Mouse (Mus musculus): ENCODE data around the gene Acp7. TPM values are rescaled to one million over a fixed set of nuclear protein-coding genes. Genes with fewer than 3 reads are reported as not detected.
A peak's percentile ranks its signal among the peaks of the same experiment; 100 is the strongest.

The Acp7 gene
- polyA plus RNA-seq, 1 experiment from 2014 or later, result not detected

GRCm38 (mm10) chr7:28587644-28588043, 43.5 kb downstream of the Acp7 start:
- Histone ChIP-seq H3K4me3 (ENCODE audit: low read depth, low read length) (no peak overlapping the region), H3K4me2 (ENCODE audit: low read depth, low read length) (no peak overlapping the region), H3K9ac (replicated peaks; ENCODE audit: low read length) (0 out of 2 replicates have a peak overlapping the region, but pooled peaks have one; percentile 13), H3K27me3 (ENCODE audit: control insufficient read depth, insufficient read depth, low read length) (no peaks in the 10 kb centered on the region), H3K9me3 (replicated peaks; ENCODE audit: control insufficient read depth, low read length) (no peaks in the 10 kb centered on the region), H3K36me3 (replicated peaks; ENCODE audit: control insufficient read depth, insufficient read depth, low read depth, low read length) (no peaks in the 10 kb centered on the region), H3K27ac (replicated peaks; ENCODE audit: low read depth, low read length) (0 out of 2 replicates have a peak overlapping the region, but pooled peaks have one; percentile 20), H3K4me1 (ENCODE audit: control insufficient read depth, insufficient read depth, low read length) (peaks cover 2% of the 10 kb centered on the region)
- ATAC-seq (replicated peaks; ENCODE audit: insufficient number of reproducible peaks, low FRiP score, low TSS enrichment, low read depth) (peak; percentile 21; the same call in 1 of the 2 replicates), DNase-seq (ENCODE audit: low spot score) (no peak)

- Histone ChIP-seq H3K36me3 (replicated peaks; ENCODE audit: control insufficient read depth, insufficient read depth, low read depth, low read length) (no peaks in the 10 kb centered on the region), H3K27ac (replicated peaks; ENCODE audit: low read depth, low read length) (no peak overlapping the region), H3K4me1 (ENCODE audit: control insufficient read depth, insufficient read depth, low read length) (no peaks in the 10 kb centered on the region; the same call in none of the 2 replicates), H3K9me3 (replicated peaks; ENCODE audit: control insufficient read depth, low read length) (no peaks in the 10 kb centered on the region), H3K4me3 (ENCODE audit: low read depth, low read length) (no peak overlapping the region), H3K4me2 (ENCODE audit: low read depth, low read length) (no peak overlapping the region), H3K27me3 (ENCODE audit: control insufficient read depth, insufficient read depth, low read length) (no peaks in the 10 kb centered on the region), H3K9ac (replicated peaks; ENCODE audit: low read length) (no peak overlapping the region)
- no peak for DNase-seq (ENCODE audit: low spot score)
- 64% methylated on average over 6 of the region's 6 CpGs for WGBS
- ATAC-seq (replicated peaks; ENCODE audit: insufficient number of reproducible peaks, low FRiP score, low TSS enrichment, low read depth), result 0 out of 2 replicates have a peak, but pooled peaks have one; percentile 5
These were observed 44.3 kb downstream of the Acp7 start for GRCm38 (mm10) chr7:28586663-28587411.

- Histone ChIP-seq H3K9ac (replicated peaks; ENCODE audit: low read length) (no peak overlapping the region), H3K27ac (replicated peaks; ENCODE audit: low read depth, low read length) (no peak overlapping the region), H3K9me3 (replicated peaks; ENCODE audit: control insufficient read depth, low read length) (no peaks in the 10 kb centered on the region), H3K36me3 (replicated peaks; ENCODE audit: control insufficient read depth, insufficient read depth, low read depth, low read length) (no peaks in the 10 kb centered on the region), H3K4me3 (ENCODE audit: low read depth, low read length) (no peak overlapping the region), H3K4me1 (ENCODE audit: control insufficient read depth, insufficient read depth, low read length) (no peaks in the 10 kb centered on the region; the same call in none of the 2 replicates), H3K27me3 (ENCODE audit: control insufficient read depth, insufficient read depth, low read length) (no peaks in the 10 kb centered on the region), H3K4me2 (ENCODE audit: low read depth, low read length) (no peak overlapping the region)
- DNase-seq (ENCODE audit: low spot score) (no peak), ATAC-seq (replicated peaks; ENCODE audit: insufficient number of reproducible peaks, low FRiP score, low TSS enrichment, low read depth) (no peak)
- 77% methylated on average over 6 of the region's 6 CpGs for WGBS
These were observed 46.1 kb downstream of the Acp7 start for GRCm38 (mm10) chr7:28585001-28585400.

- Histone ChIP-seq H3K9ac (replicated peaks; ENCODE audit: low read length) (no peak overlapping the region), H3K4me1 (ENCODE audit: control insufficient read depth, insufficient read depth, low read length) (no peaks in the 10 kb centered on the region; the same call in none of the 2 replicates), H3K27ac (replicated peaks; ENCODE audit: low read depth, low read length) (no peak overlapping the region), H3K4me2 (ENCODE audit: low read depth, low read length) (no peak overlapping the region), H3K36me3 (replicated peaks; ENCODE audit: control insufficient read depth, insufficient read depth, low read depth, low read length) (no peaks in the 10 kb centered on the region), H3K9me3 (replicated peaks; ENCODE audit: control insufficient read depth, low read length) (no peaks in the 10 kb centered on the region), H3K27me3 (ENCODE audit: control insufficient read depth, insufficient read depth, low read length) (no peaks in the 10 kb centered on the region), H3K4me3 (ENCODE audit: low read depth, low read length) (no peak overlapping the region)
- WGBS, result 80% methylated on average over 4 of the region's 4 CpGs
- ATAC-seq (replicated peaks; ENCODE audit: insufficient number of reproducible peaks, low FRiP score, low TSS enrichment, low read depth) (no peak), DNase-seq (ENCODE audit: low spot score) (no peak)
These were observed 46.7 kb downstream of the Acp7 start for GRCm38 (mm10) chr7:28584468-28584867.

GRCm38 (mm10) chr7:28583570-28584344, 47.4 kb downstream of the Acp7 start:
- ATAC-seq (replicated peaks; ENCODE audit: insufficient number of reproducible peaks, low FRiP score, low TSS enrichment, low read depth), result no peak
- H3K4me1 ChIP-seq (ENCODE audit: control insufficient read depth, insufficient read depth, low read length), result no peaks in the 10 kb centered on the region; the same call in none of the 2 replicates
- WGBS, result 77% methylated on average over 8 of the region's 8 CpGs
- H3K4me3 ChIP-seq (ENCODE audit: low read depth, low read length), result no peak overlapping the region
- DNase-seq (ENCODE audit: low spot score), result no peak
- no peak overlapping the region for H3K9ac ChIP-seq (replicated peaks; ENCODE audit: low read length)
- H3K9me3 ChIP-seq (replicated peaks; ENCODE audit: control insufficient read depth, low read length), result no peaks in the 10 kb centered on the region
- H3K36me3 ChIP-seq (replicated peaks; ENCODE audit: control insufficient read depth, insufficient read depth, low read depth, low read length), result no peaks in the 10 kb centered on the region
- H3K27ac ChIP-seq (replicated peaks; ENCODE audit: low read depth, low read length), result no peak overlapping the region
- no peaks in the 10 kb centered on the region for H3K27me3 ChIP-seq (ENCODE audit: control insufficient read depth, insufficient read depth, low read length)
- H3K4me2 ChIP-seq (ENCODE audit: low read depth, low read length), result no peak overlapping the region

- Histone ChIP-seq H3K27me3 (ENCODE audit: control insufficient read depth, insufficient read depth, low read length) (no peaks in the 10 kb centered on the region), H3K36me3 (replicated peaks; ENCODE audit: control insufficient read depth, insufficient read depth, low read depth, low read length) (no peaks in the 10 kb centered on the region), H3K9me3 (replicated peaks; ENCODE audit: control insufficient read depth, low read length) (no peaks in the 10 kb centered on the region), H3K4me2 (ENCODE audit: low read depth, low read length) (no peak overlapping the region), H3K9ac (replicated peaks; ENCODE audit: low read length) (no peak overlapping the region), H3K4me1 (ENCODE audit: control insufficient read depth, insufficient read depth, low read length) (no peaks in the 10 kb centered on the region; the same call in none of the 2 replicates), H3K27ac (replicated peaks; ENCODE audit: low read depth, low read length) (no peak overlapping the region), H3K4me3 (ENCODE audit: low read depth, low read length) (no peak overlapping the region)
- no peak for ATAC-seq (replicated peaks; ENCODE audit: insufficient number of reproducible peaks, low FRiP score, low TSS enrichment, low read depth)
- 89% methylated on average over 11 of the region's 11 CpGs for WGBS
- DNase-seq (ENCODE audit: low spot score), result no peak
These were observed 48.3 kb downstream of the Acp7 start for GRCm38 (mm10) chr7:28582841-28583240.

- H3K36me3 ChIP-seq (replicated peaks; ENCODE audit: control insufficient read depth, insufficient read depth, low read depth, low read length), result no peaks in the 10 kb centered on the region
- 83% methylated on average over 4 of the region's 4 CpGs for WGBS
- ATAC-seq (replicated peaks; ENCODE audit: insufficient number of reproducible peaks, low FRiP score, low TSS enrichment, low read depth) (no peak), DNase-seq (ENCODE audit: low spot score) (no peak)
- no peak overlapping the region for H3K9ac ChIP-seq (replicated peaks; ENCODE audit: low read length)
- no peak overlapping the region for H3K4me3 ChIP-seq (ENCODE audit: low read depth, low read length)
- no peak overlapping the region for H3K4me2 ChIP-seq (ENCODE audit: low read depth, low read length)
- H3K27me3 ChIP-seq (ENCODE audit: control insufficient read depth, insufficient read depth, low read length), result no peaks in the 10 kb centered on the region
- no peak overlapping the region for H3K27ac ChIP-seq (replicated peaks; ENCODE audit: low read depth, low read length)
- no peaks in the 10 kb centered on the region; the same call in 1 of the 2 replicates for H3K4me1 ChIP-seq (ENCODE audit: control insufficient read depth, insufficient read depth, low read length)
- H3K9me3 ChIP-seq (replicated peaks; ENCODE audit: control insufficient read depth, low read length), result no peaks in the 10 kb centered on the region
These were observed 49.4 kb downstream of the Acp7 start for GRCm38 (mm10) chr7:28581721-28582120.

GRCm38 (mm10) chr7:28579826-28580225, 51.3 kb downstream of the Acp7 start:
- Histone ChIP-seq H3K27me3 (ENCODE audit: control insufficient read depth, insufficient read depth, low read length) (no peaks in the 10 kb centered on the region), H3K4me3 (ENCODE audit: low read depth, low read length) (no peak overlapping the region), H3K4me2 (ENCODE audit: low read depth, low read length) (no peak overlapping the region), H3K9me3 (replicated peaks; ENCODE audit: control insufficient read depth, low read length) (no peaks in the 10 kb centered on the region), H3K36me3 (replicated peaks; ENCODE audit: control insufficient read depth, insufficient read depth, low read depth, low read length) (no peaks in the 10 kb centered on the region), H3K9ac (replicated peaks; ENCODE audit: low read length) (no peak overlapping the region), H3K27ac (replicated peaks; ENCODE audit: low read depth, low read length) (no peak overlapping the region), H3K4me1 (ENCODE audit: control insufficient read depth, insufficient read depth, low read length) (no peaks in the 10 kb centered on the region)
- 76% methylated on average over 5 of the region's 5 CpGs for WGBS
- DNase-seq (ENCODE audit: low spot score), result no peak
- no peak for ATAC-seq (replicated peaks; ENCODE audit: insufficient number of reproducible peaks, low FRiP score, low TSS enrichment, low read depth)

Measured in embryonic facial prominence, embryonic 11.5 days (tissue).